Mouse (Mus musculus) liver, embryonic 16.5 days (tissue): Measurements from ENCODE around the gene Hes2. TPM values are rescaled to one million over a fixed set of nuclear protein-coding genes. Genes with fewer than 3 reads are reported as not detected.

Source experiments
- ATAC-seq: fragments of 200-750 bp; cut with Nextera tagmentation; 2 replicates; pipeline ENCODE4 v1.8.0; 2017; ENCODE audit warnings: low read depth, mild to moderate bottlenecking, moderate number of reproducible peaks, moderate library complexity
- H3K27ac ChIP-seq: fragments of 300-500 bp; sonication (generic); 2 replicates; pipeline ENCODE4 v1.5.1; 2014; ENCODE audit warnings: mild to moderate bottlenecking, low read length
- H3K27me3 ChIP-seq: fragments of 300-500 bp; sonication (generic); 2 replicates; pipeline ENCODE4 v1.6.1; 2014; ENCODE audit warnings: low read depth, low read length, mixed read lengths; ENCODE audit not compliant: control insufficient read depth, insufficient read depth
- H3K36me3 ChIP-seq: fragments of 300-500 bp; sonication (generic); 2 replicates; pipeline ENCODE4 v1.6.1; 2014; ENCODE audit warnings: mild to moderate bottlenecking; ENCODE audit not compliant: control insufficient read depth, insufficient read depth
- H3K4me1 ChIP-seq: fragments of 300-500 bp; sonication (generic); 2 replicates; pipeline ENCODE4 v1.6.1; 2014; ENCODE audit warnings: low read depth, low read length, mixed read lengths; ENCODE audit not compliant: control insufficient read depth
- H3K4me2 ChIP-seq: fragments of 300-500 bp; sonication (generic); 2 replicates; pipeline ENCODE4 v1.6.1; 2014; ENCODE audit warnings: low read depth, low read length, mixed read lengths
- H3K4me3 ChIP-seq: fragments of 300-500 bp; sonication (generic); 2 replicates; pipeline ENCODE4 v1.5.1; 2014; ENCODE audit warnings: low read depth, mild to moderate bottlenecking, low read length
- H3K9ac ChIP-seq: fragments of 300-500 bp; sonication (generic); 2 replicates; pipeline ENCODE4 v1.6.1; 2014; ENCODE audit warnings: low read depth, low read length
- H3K9me3 ChIP-seq: fragments of 300-500 bp; sonication (generic); replicated peaks from 2 replicates; pipeline ENCODE4 v1.6.1; 2016; ENCODE audit warnings: low read length; ENCODE audit not compliant: control insufficient read depth
- WGBS: fragments of 180-500 bp; shearing (Covaris S2); extraction: QIAGEN DNeasy Blood & Tissue Kit; methylation state at CpG from one replicate; pipeline ENCODE4 v1.1.7; 2014; ENCODE audit not compliant: insufficient replicate concordance; 5-methylcytosine and 5-hydroxymethylcytosine counted together
- polyA plus RNA-seq: library from polyadenylated mRNA; unstranded; fragments of >200 nt; fragmentation: Nextera tagmentation; extraction: Ambion mirVana; gene quantifications from 2 replicates; pipeline ENCODE4 v1.2.1, GENCODE M21; 2015

The Hes2 gene
- polyA plus RNA-seq, 1 experiment from 2014 or later = not detected

DNA sequence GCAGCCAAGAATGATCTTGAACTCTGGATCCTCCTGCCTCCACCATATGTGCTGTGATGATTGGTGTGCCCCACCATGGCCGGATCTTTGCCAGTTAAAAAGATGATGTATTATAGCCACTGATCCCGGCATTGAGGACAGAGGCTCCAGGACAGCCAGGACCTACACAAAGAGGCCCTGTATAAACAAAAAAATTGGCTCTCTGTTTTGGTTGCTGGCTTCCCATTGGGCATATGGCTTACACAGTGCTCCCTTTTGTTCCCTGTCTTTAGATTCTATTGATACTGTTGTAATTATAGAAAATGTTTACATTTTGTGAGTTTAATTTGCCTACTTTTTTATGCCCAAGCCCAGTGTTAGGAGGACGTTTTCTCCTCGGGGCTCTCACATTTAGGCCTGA is 33.9 kb downstream of the Hes2 start:
- Histone ChIP-seq H3K4me3 (no peak overlapping the region), H3K9me3 (no peaks in the 10 kb centered on the region), H3K9ac (no peak overlapping the region), H3K4me1 (peaks cover 18% of the 10 kb centered on the region), H3K4me2 (no peak overlapping the region), H3K27me3 (no peaks in the 10 kb centered on the region), H3K36me3 (no peaks in the 10 kb centered on the region), H3K27ac (no peak overlapping the region; the same call in 1 of the 2 replicates)
- 65% methylated on average over 4 of the region's 4 CpGs for WGBS
- no peak for ATAC-seq

DNA sequence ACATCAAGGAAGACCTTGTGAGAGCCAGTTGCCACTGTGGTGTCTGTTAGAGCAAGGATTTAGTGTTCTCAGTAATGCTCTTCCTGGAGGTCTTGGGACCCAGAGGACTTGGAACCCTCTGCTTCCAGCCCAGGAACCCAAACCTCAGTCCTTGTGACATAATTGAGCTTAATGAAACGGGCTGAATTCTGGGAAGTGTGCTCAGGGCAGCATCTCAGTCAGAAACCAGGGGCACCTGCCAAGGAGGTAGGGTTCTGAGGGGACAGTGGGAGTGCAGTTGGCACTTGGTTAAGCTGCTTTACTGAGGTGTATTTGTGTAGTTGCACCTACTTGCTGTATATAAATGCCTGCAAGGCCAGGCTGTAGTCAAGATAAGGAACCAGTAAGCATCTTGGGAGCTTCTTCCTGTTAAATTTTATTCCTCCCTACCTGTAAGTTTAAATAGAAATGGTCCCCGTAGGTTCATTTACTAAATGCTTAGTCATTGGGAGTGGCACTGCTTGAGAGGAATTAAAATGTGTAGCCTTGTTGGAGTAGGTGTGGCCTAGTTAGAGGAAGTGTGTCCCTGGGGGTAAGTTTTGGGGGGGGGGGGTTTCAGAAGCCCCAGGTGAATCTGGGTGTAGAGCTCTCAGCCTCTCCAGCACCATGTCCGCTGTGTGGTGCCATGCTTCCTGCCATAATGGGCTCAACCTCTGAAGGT is 36.0 kb downstream of the Hes2 start:
- WGBS = 47% methylated on average over 3 of the region's 3 CpGs
- Histone ChIP-seq H3K9me3 (no peaks in the 10 kb centered on the region), H3K4me2 (no peak overlapping the region), H3K4me1 (peaks cover 16% of the 10 kb centered on the region), H3K27ac (no peak overlapping the region), H3K4me3 (no peak overlapping the region), H3K9ac (no peak overlapping the region), H3K36me3 (no peaks in the 10 kb centered on the region), H3K27me3 (no peaks in the 10 kb centered on the region)
- ATAC-seq = no peak

DNA sequence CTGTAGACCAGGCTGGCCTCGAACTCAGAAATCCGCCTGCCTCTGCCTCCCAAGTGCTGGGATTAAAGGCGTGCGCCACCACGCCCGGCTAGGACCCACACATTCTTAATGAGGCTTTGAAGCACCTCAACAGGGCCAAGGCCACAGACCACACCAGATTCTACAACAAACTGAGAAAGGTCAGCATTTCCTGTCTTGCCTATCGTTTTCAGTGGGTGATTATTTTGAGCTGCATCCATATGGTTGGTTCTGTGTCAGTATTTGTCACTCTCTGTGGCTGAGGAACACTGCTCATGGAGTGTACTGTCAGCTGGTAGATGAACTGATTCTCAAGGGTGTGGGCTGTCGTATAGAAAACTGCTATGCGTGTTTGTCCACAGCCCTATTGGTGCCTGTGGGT is 37.6 kb downstream of the Hes2 start:
- 64% methylated on average over 7 of the region's 9 CpGs for WGBS

DNA sequence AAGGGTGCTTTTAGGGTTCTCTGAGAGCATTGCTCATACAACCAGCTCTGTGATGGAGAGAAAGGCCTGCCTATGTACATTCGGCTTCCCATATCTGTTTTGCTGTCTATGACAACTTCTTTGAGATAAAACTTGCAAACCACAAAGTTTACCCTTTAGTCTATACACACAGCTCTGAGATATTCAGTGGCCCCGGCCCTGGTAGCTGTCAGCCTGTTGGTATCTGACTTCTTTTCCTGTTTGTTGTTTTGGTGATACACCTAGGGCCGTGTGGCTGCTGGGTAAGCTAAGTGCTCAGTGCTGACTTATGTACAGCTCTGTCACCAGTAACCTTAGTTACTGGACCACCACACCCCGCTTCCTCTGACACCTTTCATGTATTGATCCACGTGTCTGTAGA is 38.9 kb downstream of the Hes2 start:
- 25% methylated on average over 5 of the region's 5 CpGs for WGBS
- no peaks in the 10 kb centered on the region for H3K9me3 ChIP-seq
- H3K36me3 ChIP-seq = no peaks in the 10 kb centered on the region
- H3K27me3 ChIP-seq = no peaks in the 10 kb centered on the region
- peaks cover 17% of the 10 kb centered on the region for H3K4me1 ChIP-seq
- no peak overlapping the region for H3K4me2 ChIP-seq
- H3K4me3 ChIP-seq = no peak overlapping the region
- no peak overlapping the region for H3K9ac ChIP-seq
- ATAC-seq = no peak
- H3K27ac ChIP-seq = no peak overlapping the region

More for the DNA sequence above, 37.6 kb downstream of the Hes2 start:
- no peak for ATAC-seq
- Histone ChIP-seq H3K4me3 (no peak overlapping the region), H3K36me3 (no peaks in the 10 kb centered on the region), H3K4me1 (peaks cover 16% of the 10 kb centered on the region), H3K27ac (no peak overlapping the region), H3K4me2 (no peak overlapping the region), H3K9me3 (no peaks in the 10 kb centered on the region), H3K27me3 (no peaks in the 10 kb centered on the region), H3K9ac (no peak overlapping the region)

DNA sequence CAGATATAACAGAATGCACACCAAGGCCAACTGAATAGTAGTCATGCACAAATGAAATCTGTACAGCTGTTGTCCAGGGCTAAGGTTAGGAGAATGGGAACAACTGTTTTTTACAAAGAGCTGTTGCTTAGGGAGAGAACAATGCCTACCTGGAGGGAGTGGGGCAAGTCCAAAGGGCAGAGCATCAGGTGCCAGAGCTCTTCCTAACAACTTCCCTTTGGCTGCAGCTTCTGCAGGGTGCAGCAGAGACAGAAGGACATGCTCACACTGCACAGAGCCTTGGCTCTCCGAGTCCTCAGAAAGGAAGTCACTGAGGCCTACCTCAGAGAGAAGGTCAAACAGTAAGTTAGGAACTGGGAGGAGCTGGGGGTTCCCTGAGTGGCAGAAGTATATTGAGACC is 41.0 kb downstream of the Hes2 start:
- Histone ChIP-seq H3K27ac (no peak overlapping the region), H3K36me3 (no peaks in the 10 kb centered on the region), H3K4me3 (no peak overlapping the region), H3K4me2 (no peak overlapping the region), H3K9me3 (no peaks in the 10 kb centered on the region), H3K4me1 (peaks cover 16% of the 10 kb centered on the region), H3K9ac (no peak overlapping the region), H3K27me3 (no peaks in the 10 kb centered on the region)
- WGBS = 13% methylated on average over 1 of the region's 1 CpGs
- ATAC-seq = no peak

DNA sequence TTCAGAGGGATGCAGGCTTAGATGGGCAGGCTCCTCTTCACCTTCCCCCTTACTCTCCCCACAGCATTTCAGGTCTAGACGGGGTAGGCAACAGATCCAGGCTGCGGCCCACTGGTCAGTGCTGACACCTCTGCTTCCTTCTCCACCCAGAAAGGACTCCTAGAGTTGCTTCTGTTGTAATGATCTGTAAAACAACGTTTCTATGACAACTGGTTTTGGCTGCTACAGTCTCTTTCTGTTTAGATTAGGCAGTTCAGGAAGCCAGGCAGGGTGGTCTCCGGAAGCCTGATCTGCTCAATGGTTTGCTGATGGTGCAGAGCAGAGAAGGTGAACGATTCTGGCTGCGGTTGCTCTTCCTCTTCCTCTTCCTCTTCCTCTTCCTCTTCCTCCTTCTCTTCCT is 42.8 kb downstream of the Hes2 start:
- Histone ChIP-seq H3K4me2 (no peak overlapping the region), H3K4me1 (peaks cover 18% of the 10 kb centered on the region), H3K4me3 (no peak overlapping the region), H3K36me3 (no peaks in the 10 kb centered on the region), H3K27me3 (no peaks in the 10 kb centered on the region), H3K9ac (no peak overlapping the region), H3K9me3 (no peaks in the 10 kb centered on the region), H3K27ac (no peak overlapping the region)
- 11% methylated on average over 6 of the region's 6 CpGs for WGBS
- no peak for ATAC-seq

DNA sequence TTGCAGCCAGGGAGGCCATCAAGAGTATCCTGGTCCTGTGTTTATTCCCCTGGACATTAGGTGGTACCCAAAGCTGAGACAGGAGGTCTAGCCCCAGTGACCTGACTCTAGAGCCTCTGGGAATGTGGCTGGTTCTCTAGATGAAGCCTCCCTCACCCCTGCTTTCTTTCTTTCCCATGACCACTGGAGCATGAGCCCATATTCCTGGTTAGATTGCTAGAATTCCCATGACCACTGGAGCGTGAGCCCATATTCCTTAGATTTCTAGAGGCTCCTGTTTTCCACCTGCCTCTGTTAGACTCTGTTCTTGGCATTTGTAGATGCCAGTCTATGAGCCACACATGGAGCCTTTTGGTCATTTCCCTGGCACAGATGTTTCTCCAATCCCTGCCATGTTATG is 43.8 kb downstream of the Hes2 start:
- Histone ChIP-seq H3K4me3 (no peak overlapping the region), H3K27me3 (no peaks in the 10 kb centered on the region), H3K4me2 (no peak overlapping the region), H3K4me1 (peaks cover 18% of the 10 kb centered on the region), H3K36me3 (no peaks in the 10 kb centered on the region), H3K9ac (no peak overlapping the region), H3K9me3 (no peaks in the 10 kb centered on the region), H3K27ac (no peak overlapping the region)
- 50% methylated on average over 1 of the region's 1 CpGs for WGBS
- ATAC-seq = no peak

DNA sequence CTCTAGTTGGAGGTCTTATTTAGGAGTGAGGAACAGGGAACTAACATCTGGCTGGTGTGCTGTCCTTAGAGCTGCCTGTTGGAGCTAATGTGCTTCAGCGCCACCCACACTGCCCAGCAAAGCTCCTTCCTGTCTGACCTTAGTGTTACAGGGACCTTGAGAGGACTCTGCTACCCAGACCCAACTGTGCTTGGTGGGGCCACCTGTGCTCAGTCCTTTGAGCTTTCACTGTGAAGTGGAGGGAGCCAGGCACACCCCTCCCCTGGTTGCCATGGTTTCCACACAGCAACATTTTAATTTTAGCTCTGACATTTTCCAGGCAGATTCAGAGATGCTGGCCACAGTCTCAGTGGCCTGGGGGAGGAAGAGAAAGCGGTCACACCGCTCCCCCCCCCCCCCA is 44.2 kb downstream of the Hes2 start:
- H3K4me1 ChIP-seq = peaks cover 18% of the 10 kb centered on the region
- WGBS = 70% methylated on average over 3 of the region's 3 CpGs
- no peak for ATAC-seq

DNA sequence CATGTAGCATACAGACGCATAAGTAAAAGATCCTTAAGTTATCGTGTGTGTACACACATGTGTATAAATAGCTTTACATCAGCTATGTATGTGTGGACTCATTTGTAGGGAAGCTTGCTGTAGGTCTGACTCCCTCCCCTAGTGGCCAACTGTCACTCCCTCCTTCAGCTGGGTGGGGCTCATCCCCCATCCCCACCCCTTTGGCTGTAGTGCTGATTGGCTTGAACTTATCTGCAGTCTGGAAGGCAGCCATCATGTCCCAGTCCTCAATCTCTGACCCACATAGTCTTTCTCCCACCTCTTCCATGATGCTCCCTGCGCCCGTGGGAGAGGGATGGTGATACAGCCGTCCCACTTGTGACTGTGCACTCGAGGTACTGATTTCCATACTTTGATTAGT is 46.0 kb downstream of the Hes2 start:
- Histone ChIP-seq H3K9ac (no peak overlapping the region), H3K27ac (no peak overlapping the region), H3K9me3 (no peaks in the 10 kb centered on the region), H3K4me1 (peaks cover 18% of the 10 kb centered on the region), H3K4me2 (no peak overlapping the region), H3K4me3 (no peak overlapping the region), H3K36me3 (no peaks in the 10 kb centered on the region), H3K27me3 (no peaks in the 10 kb centered on the region)
- peak; percentile 46 for ATAC-seq
- WGBS = 57% methylated on average over 6 of the region's 6 CpGs

More for the DNA sequence above, 44.2 kb downstream of the Hes2 start:
- H3K9ac ChIP-seq = no peak overlapping the region
- H3K9me3 ChIP-seq = no peaks in the 10 kb centered on the region
- H3K27me3 ChIP-seq = no peaks in the 10 kb centered on the region
- H3K4me3 ChIP-seq = no peak overlapping the region
- H3K36me3 ChIP-seq = no peaks in the 10 kb centered on the region
- H3K4me2 ChIP-seq = no peak overlapping the region
- H3K27ac ChIP-seq = no peak overlapping the region
